Mouse (Mus musculus) heart, adult 2 months (tissue): ENCODE results near the gene Bglap2.

Source experiments
- CTCF ChIP-seq: fragments of 200-600 bp; IDR thresholded peaks from 2 replicates; pipeline ENCODE4 v1.8.1; 2022; ENCODE audit warnings: antibody characterized with exemption, mild to moderate bottlenecking, moderate library complexity
- EP300 ChIP-seq: fragments of 200-500 bp; IDR thresholded peaks from 2 replicates; pipeline ENCODE4 v1.6.1; 2011; ENCODE audit warnings: low read depth, low read length, control low read depth; ENCODE audit not compliant: insufficient read depth
- POLR2A ChIP-seq: fragments of 200-500 bp; IDR thresholded peaks from 2 replicates; pipeline ENCODE4 v1.6.1; 2011; ENCODE audit warnings: mild to moderate bottlenecking, low read depth, low read length, control low read depth; ENCODE audit not compliant: insufficient read depth

- TF ChIP-seq POLR2A, result no peak
- no peak for TF ChIP-seq CTCF
- no peak for TF ChIP-seq EP300
These were observed 48.9 kb upstream of the Bglap2 start for GRCm38 (mm10) chr3:88427342-88427905.
